Mouse (Mus musculus) hematopoietic stem cell, adult 5-6 weeks (primary cell): ENCODE measurements around the gene Rin3. TPM values are rescaled to one million over a fixed set of nuclear protein-coding genes. Genes with fewer than 3 reads are reported as not detected.

Experiments used
- ATAC-seq, 2 experiments: fragments of 125-278 bp in 1 of 2; replicated peaks in 1 of 2; 2 replicates each; pipeline ENCODE4 v1.8.0; 2016 to 2017; ENCODE audit warnings: inconsistent platforms in 2 of 2, mild to moderate bottlenecking in 2 of 2, moderate number of reproducible peaks in 2 of 2, low read depth in 1 of 2, moderate TSS enrichment in 1 of 2; ENCODE audit not compliant: low FRiP score in 2 of 2, poor library complexity in 2 of 2, severe bottlenecking in 2 of 2, insufficient read depth in 1 of 2, low TSS enrichment in 1 of 2
- total RNA-seq: library from RNA; stranded (forward); fragments of 172-1452, 232-1000 nt; gene quantifications from 2 replicates; pipeline ENCODE4 v1.2.3, GENCODE M21; 2017

Rin3 gene
- total RNA-seq, 1 experiment from 2014 or later, result 41.8 TPM

GRCm38 (mm10) chr12:102372322-102372721 lies 89.5 kb downstream of the Rin3 start:
- no peak for ATAC-seq

- ATAC-seq, result no peak
These were observed 99.3 kb downstream of the Rin3 start for GRCm38 (mm10) chr12:102382180-102382579.

GRCm38 (mm10) chr12:102383288-102383687 lies 100.4 kb downstream of the Rin3 start:
- ATAC-seq, result no peak

- ATAC-seq, result peak; percentile 54 to 55; a peak in 1 of 4 replicates
These were observed 102.0 kb downstream of the Rin3 start for GRCm38 (mm10) chr12:102384819-102385218.

GRCm38 (mm10) chr12:102387219-102387917 lies 104.5 kb downstream of the Rin3 start:
- ATAC-seq, result peak; percentile 77 to 81

GRCm38 (mm10) chr12:102390042-102390441 lies 107.2 kb downstream of the Rin3 start:
- no peak for ATAC-seq

- no peak for ATAC-seq
These were observed 108.3 kb downstream of the Rin3 start for GRCm38 (mm10) chr12:102391109-102391508.

GRCm38 (mm10) chr12:102391982-102392381 lies 109.1 kb downstream of the Rin3 start:
- ATAC-seq, result peak; percentile 22 to 31; a peak in 1 of 4 replicates

GRCm38 (mm10) chr12:102394496-102394895 lies 111.6 kb downstream of the Rin3 start:
- ATAC-seq, result no peak

- ATAC-seq, result no peak
These were observed 112.7 kb downstream of the Rin3 start for GRCm38 (mm10) chr12:102395537-102395936.

GRCm38 (mm10) chr12:102395998-102396991 lies 113.4 kb downstream of the Rin3 start:
- no peak for ATAC-seq

GRCm38 (mm10) chr12:102398588-102398987 lies 115.7 kb downstream of the Rin3 start:
- no peak; a peak in 1 of 4 replicates for ATAC-seq

- no peak for ATAC-seq
These were observed 130.3 kb downstream of the Rin3 start for GRCm38 (mm10) chr12:102413171-102413570.

GRCm38 (mm10) chr12:102414686-102415085 lies 131.8 kb downstream of the Rin3 start:
- no peak for ATAC-seq

- ATAC-seq, result peak; percentile 27 to 49; a peak in 2 of 4 replicates
These were observed 133.6 kb downstream of the Rin3 start for GRCm38 (mm10) chr12:102416391-102416837.

GRCm38 (mm10) chr12:102416955-102417510 lies 134.2 kb downstream of the Rin3 start:
- no peak for ATAC-seq

- no peak for ATAC-seq
These were observed 134.9 kb downstream of the Rin3 start for GRCm38 (mm10) chr12:102417701-102418100.

GRCm38 (mm10) chr12:102419544-102419943 lies 136.7 kb downstream of the Rin3 start:
- no peak for ATAC-seq
